Mouse (Mus musculus) CH12.LX (cell line): ENCODE measurements around the gene Necab3. TPM values are rescaled to one million over a fixed set of nuclear protein-coding genes. Genes with fewer than 3 reads are reported as not detected.

Experiments used
- DNase-seq: peaks from one replicate; pipeline ENCODE4 v3.0.0-alpha.2; 2013; ENCODE audit errors: extremely low read depth
- H3K27ac ChIP-seq: 2 replicates; pipeline ENCODE4 v1.5.1; 2012; ENCODE audit warnings: low read depth, mild to moderate bottlenecking, control low read depth, moderate library complexity; ENCODE audit not compliant: insufficient read depth
- H3K27me3 ChIP-seq: replicated peaks from 2 replicates; pipeline ENCODE3; 2012; ENCODE audit warnings: inconsistent platforms
- H3K36me3 ChIP-seq, 2 experiments: replicated peaks in 1 of 2; 2 replicates each; pipeline versions ENCODE3 to v1.6.1; 2012; ENCODE audit warnings: inconsistent platforms in 1 of 2, low read length in 1 of 2, mild to moderate bottlenecking in 1 of 2, mixed read lengths in 1 of 2, moderate library complexity in 1 of 2; ENCODE audit not compliant: control insufficient read depth in 1 of 2, insufficient read depth in 1 of 2
- H3K4me1 ChIP-seq, 2 experiments: 2 replicates each; pipeline ENCODE4 v1.6.1; 2012; ENCODE audit warnings: inconsistent platforms in 1 of 2, moderate library complexity in 1 of 2; ENCODE audit not compliant: insufficient read depth in 2 of 2, control insufficient read depth in 1 of 2
- H3K4me2 ChIP-seq: 2 replicates; pipeline ENCODE4 v1.6.1; 2012; ENCODE audit warnings: low read depth, mild to moderate bottlenecking, control low read depth; ENCODE audit not compliant: poor library complexity, insufficient read depth, severe bottlenecking
- H3K4me3 ChIP-seq, 3 experiments: fragments of 150-350 bp in 1 of 3; sonication (generic) in 1 of 3; replicated peaks in 1 of 3; 2 replicates each; pipeline versions ENCODE3 to v1.5.1; 2011 to 2012; ENCODE audit warnings: low read depth in 2 of 3, low read length in 2 of 3, mild to moderate bottlenecking in 2 of 3, moderate library complexity in 2 of 3, control low read depth in 1 of 3, improper control_type of control experiment in 1 of 3, inconsistent platforms in 1 of 3, mixed read lengths in 1 of 3; ENCODE audit not compliant: poor library complexity in 1 of 3
- H3K79me2 ChIP-seq: replicated peaks from 2 replicates; pipeline ENCODE4 v1.6.1; 2012; ENCODE audit warnings: mild to moderate bottlenecking, moderate library complexity; ENCODE audit not compliant: control insufficient read depth, poor library complexity, insufficient read depth, severe bottlenecking; ENCODE audit errors: extremely low read depth
- H3K9ac ChIP-seq: 2 replicates; pipeline ENCODE4 v1.6.1; 2012; ENCODE audit warnings: low read depth, mild to moderate bottlenecking, control low read depth, moderate library complexity; ENCODE audit not compliant: insufficient read depth
- H3K9me3 ChIP-seq: replicated peaks from 2 replicates; pipeline ENCODE3; 2012; ENCODE audit warnings: low read length, inconsistent platforms, mixed read lengths
- CTCF ChIP-seq, 2 experiments: IDR thresholded peaks in 1 of 2; conservative IDR thresholded peaks in 1 of 2; 2 replicates each; pipeline ENCODE4 v1.5.1; 2011 to 2012; ENCODE audit warnings: low read depth in 2 of 2, low read length in 2 of 2, improper control_type of control experiment in 1 of 2, inconsistent platforms in 1 of 2, mild to moderate bottlenecking in 1 of 2, moderate library complexity in 1 of 2
- ELF1 ChIP-seq: IDR thresholded peaks from 2 replicates; pipeline ENCODE4 v1.6.1; 2014; ENCODE audit warnings: low read depth, mild to moderate bottlenecking, inconsistent platforms, low read length, improper control_type of control experiment
- EP300 ChIP-seq: IDR thresholded peaks from 2 replicates; pipeline ENCODE4 v1.6.1; 2011; ENCODE audit warnings: low read length, improper control_type of control experiment
- ETS1 ChIP-seq: conservative IDR thresholded peaks from 2 replicates; pipeline ENCODE4 v1.6.1; 2012; ENCODE audit warnings: low read depth, mild to moderate bottlenecking, inconsistent platforms, low read length, improper control_type of control experiment, moderate library complexity
- IRF4 ChIP-seq: IDR thresholded peaks from 2 replicates; pipeline ENCODE4 v1.6.1; 2014; ENCODE audit warnings: low read depth, mild to moderate bottlenecking, inconsistent platforms, low read length, improper control_type of control experiment
- MAFK ChIP-seq: IDR thresholded peaks from 2 replicates; pipeline ENCODE4 v1.6.1; 2011; ENCODE audit warnings: low read length, improper control_type of control experiment; ENCODE audit not compliant: insufficient replicate concordance
- MAX ChIP-seq: IDR thresholded peaks from 2 replicates; pipeline ENCODE4 v1.6.1; 2011; ENCODE audit warnings: low read length, improper control_type of control experiment
- MXI1 ChIP-seq: IDR thresholded peaks from 2 replicates; pipeline ENCODE4 v1.6.1; 2011; ENCODE audit warnings: mild to moderate bottlenecking, low read depth, low read length, improper control_type of control experiment
- NELFE ChIP-seq: IDR thresholded peaks from 2 replicates; pipeline ENCODE4 v1.6.1; 2011; ENCODE audit warnings: low read depth, low read length, improper control_type of control experiment
- RAD21 ChIP-seq: IDR thresholded peaks from 2 replicates; pipeline ENCODE4 v1.6.1; 2011; ENCODE audit warnings: low read depth, mild to moderate bottlenecking, low read length, improper control_type of control experiment, moderate library complexity
- TBP ChIP-seq: conservative IDR thresholded peaks from 2 replicates; pipeline ENCODE4 v1.6.1; 2011; ENCODE audit warnings: low read depth, low read length, improper control_type of control experiment
- USF1 ChIP-seq: IDR thresholded peaks from 2 replicates; pipeline ENCODE4 v1.6.1; 2014; ENCODE audit warnings: low read depth, mild to moderate bottlenecking, inconsistent platforms, low read length, improper control_type of control experiment
- USF2 ChIP-seq: conservative IDR thresholded peaks from 2 replicates; pipeline ENCODE4 v1.6.1; 2011; ENCODE audit warnings: low read depth, low read length, improper control_type of control experiment
- ZKSCAN1 ChIP-seq: IDR thresholded peaks from 2 replicates; pipeline ENCODE4 v1.6.1; 2012; ENCODE audit warnings: low read depth, inconsistent platforms, low read length, improper control_type of control experiment, borderline replicate concordance
- ZNF384 ChIP-seq: IDR thresholded peaks from 2 replicates; pipeline ENCODE4 v1.6.1; 2012; ENCODE audit warnings: low read depth, low read length, improper control_type of control experiment, inconsistent platforms
- dilution Hi-C: fragments of 300-500 bp; cut with MboI; formaldehyde crosslinking; loops from 2 replicates; pipeline ENCODE4 v1.14.3; 2020; ENCODE audit warnings: low sequenced_read_pairs; ENCODE audit not compliant: extremely low pct_unique_long_range_greater_than_20kb, extremely low pct_ligation_motif_present
- in situ Hi-C: fragments of 300-500 bp; cut with MboI; formaldehyde crosslinking; loops from 3 replicates; pipeline ENCODE4 v1.14.3; 2019; ENCODE audit warnings: low sequenced_read_pairs, low pct_ligation_motif_present, low pct_unique_long_range_greater_than_20kb, mixed read lengths
- polyA plus RNA-seq: library from polyadenylated mRNA; unstranded; fragments of >175 nt; gene quantifications from 2 replicates; pipeline ENCODE4 v1.2.1, GENCODE M21; 2012; ENCODE audit warnings: low read depth; ENCODE audit not compliant: insufficient read length
- total RNA-seq, 2 experiments: library from RNA; depleted of rRNA; stranded (reverse); fragments of 300-350 nt in 1 of 2; fragments of >200 nt in 1 of 2; gene quantifications; 2 replicates each; pipeline ENCODE4 v1.2.3; 2012 to 2014

Necab3 gene
- total and polyA plus RNA-seq, 3 experiments = 0.87 to 2.8 (median 1.6) TPM

- H3K9me3 ChIP-seq = no peaks in the 10 kb centered on the region
- no peak overlapping the region for H3K27ac ChIP-seq
- in situ Hi-C loops (no loop called here), dilution Hi-C loops (no loop called here)
- H3K79me2 ChIP-seq = no peaks in the 10 kb centered on the region
- no peak for TF ChIP-seq MAFK
- TF ChIP-seq NELFE = peak; percentile 23; the same call in 1 of the 2 replicates
- TF ChIP-seq ELF1 = 0 out of 2 replicates have a peak, but pooled peaks have one; percentile 26
- 0 out of 2 replicates have a peak, but pooled peaks have one; percentile 34 for TF ChIP-seq MXI1
- TF ChIP-seq RAD21 = no peak
- H3K4me2 ChIP-seq = peak overlapping the region; percentile 52
- peak overlapping the region; percentile 44 for H3K9ac ChIP-seq
- no peak for DNase-seq
- H3K4me1 ChIP-seq = peaks cover 10 to 18% of the 10 kb centered on the region in 2 experiments
- peaks cover 0 to 3% of the 10 kb centered on the region in 2 experiments for H3K36me3 ChIP-seq
- H3K27me3 ChIP-seq = peaks cover 16% of the 10 kb centered on the region
- H3K4me3 ChIP-seq = peak overlapping the region; percentile 76 to 89 (median 79)
These were observed 44.4 kb upstream of the Necab3 start for GRCm38 (mm10) chr2:154603007-154603637.

GRCm38 (mm10) chr2:154601324-154601723, 42.6 kb upstream of the Necab3 start:
- dilution Hi-C loops (no loop called here), in situ Hi-C loops (no loop called here)
- Histone ChIP-seq H3K9me3 (no peaks in the 10 kb centered on the region), H3K4me3 (no peak overlapping the region), H3K27me3 (peaks cover 8% of the 10 kb centered on the region), H3K9ac (no peak overlapping the region), H3K27ac (no peak overlapping the region), H3K36me3 (peaks cover 0 to 4% of the 10 kb centered on the region in 2 experiments), H3K4me1 (peaks cover 19 to 33% of the 10 kb centered on the region in 2 experiments), H3K79me2 (no peaks in the 10 kb centered on the region), H3K4me2 (no peak overlapping the region)
- TF ChIP-seq MAX (no peak), RAD21 (no peak), ZKSCAN1 (no peak), EP300 (no peak), USF1 (no peak), USF2 (no peak)
- DNase-seq = no peak

GRCm38 (mm10) chr2:154600586-154600985, 41.9 kb upstream of the Necab3 start:
- Histone ChIP-seq H3K9me3 (no peaks in the 10 kb centered on the region), H3K9ac (no peak overlapping the region), H3K27ac (no peak overlapping the region), H3K36me3 (peaks cover 0 to 8% of the 10 kb centered on the region in 2 experiments), H3K4me1 (peaks cover 19 to 33% of the 10 kb centered on the region in 2 experiments), H3K4me2 (no peak overlapping the region), H3K27me3 (peaks cover 3% of the 10 kb centered on the region), H3K79me2 (no peaks in the 10 kb centered on the region), H3K4me3 (no peak overlapping the region)
- no peak for DNase-seq
- in situ Hi-C loops = no loop called here
- no peak for TF ChIP-seq IRF4
- TF ChIP-seq TBP = 0 out of 2 replicates have a peak, but pooled peaks have one; percentile 28
- TF ChIP-seq CTCF (conservative IDR thresholded peaks at IDR 0.05 in 1 of 2, IDR thresholded peaks at IDR 0.05 in 1 of 2; ENCODE audit: low read depth in 2 of 2, low read length in 2 of 2) = peak in 1 of 2 experiments; percentile 29; a peak in 2 of 4 replicates
- TF ChIP-seq ZNF384 = no peak
- TF ChIP-seq ETS1 = no peak
- dilution Hi-C loops = no loop called here
